Mouse (Mus musculus) liver, postnatal 0 days (tissue): Measurements from ENCODE around the gene Lcn12. TPM values are rescaled to one million over a fixed set of nuclear protein-coding genes. Genes with fewer than 3 reads are reported as not detected.

Experiments used
- ATAC-seq: fragments of 200-750 bp; cut with Nextera tagmentation; 2 replicates; pipeline ENCODE4 v1.8.0; 2017; ENCODE audit warnings: mild to moderate bottlenecking, moderate library complexity
- DNase-seq: peaks from one replicate; pipeline ENCODE4 v3.0.0-alpha.2; 2016
- H3K27ac ChIP-seq: fragments of 300-500 bp; sonication (generic); 2 replicates; pipeline ENCODE4 v1.5.1; 2014; ENCODE audit warnings: antibody characterized with exemption, moderate library complexity, mild to moderate bottlenecking, low read depth
- H3K27me3 ChIP-seq: fragments of 300-500 bp; sonication (generic); 2 replicates; pipeline ENCODE4 v1.6.1; 2014; ENCODE audit warnings: low read length, control low read depth, mixed read lengths; ENCODE audit not compliant: insufficient read depth
- H3K36me3 ChIP-seq: fragments of 300-500 bp; sonication (generic); replicated peaks from 2 replicates; pipeline ENCODE4 v1.6.1; 2014; ENCODE audit warnings: mild to moderate bottlenecking, control low read depth, low read length, moderate library complexity, mixed read lengths; ENCODE audit not compliant: insufficient read depth
- H3K4me1 ChIP-seq: fragments of 300-500 bp; sonication (generic); 2 replicates; pipeline ENCODE4 v1.6.1; 2014; ENCODE audit warnings: antibody characterized with exemption, mild to moderate bottlenecking, control low read depth; ENCODE audit not compliant: insufficient read depth
- H3K4me2 ChIP-seq: fragments of 300-500 bp; sonication (generic); 2 replicates; pipeline ENCODE4 v1.6.1; 2014; ENCODE audit warnings: low read depth, mild to moderate bottlenecking, low read length, moderate library complexity, mixed read lengths
- H3K4me3 ChIP-seq: fragments of 300-500 bp; sonication (generic); 2 replicates; pipeline ENCODE4 v1.5.1; 2014; ENCODE audit warnings: low read depth, low read length
- H3K9ac ChIP-seq: fragments of 300-500 bp; sonication (generic); replicated peaks from 2 replicates; pipeline ENCODE4 v1.6.1; 2014; ENCODE audit warnings: mild to moderate bottlenecking, moderate library complexity
- H3K9me3 ChIP-seq: fragments of 300-500 bp; sonication (generic); 2 replicates; pipeline ENCODE4 v1.6.1; 2016; ENCODE audit warnings: mild to moderate bottlenecking, control low read depth, low read length, mixed read lengths
- CTCF ChIP-seq: sonication (generic); IDR thresholded peaks from 2 replicates; pipeline ENCODE4 v1.5.1; 2016; ENCODE audit warnings: antibody characterized with exemption, low read depth
- EP300 ChIP-seq: IDR thresholded peaks from 2 replicates; pipeline ENCODE4 v1.6.1; 2016; ENCODE audit warnings: antibody characterized with exemption, low read depth, mild to moderate bottlenecking
- WGBS: fragments of 180-500 bp; shearing (Covaris S2); extraction: QIAGEN DNeasy Blood & Tissue Kit; methylation state at CpG from one replicate; pipeline ENCODE4 v1.1.7; 2014; ENCODE audit not compliant: insufficient replicate concordance; 5-methylcytosine and 5-hydroxymethylcytosine counted together
- polyA plus RNA-seq: library from polyadenylated mRNA; unstranded; fragments of >200 nt; fragmentation: Nextera tagmentation; extraction: Ambion mirVana; gene quantifications from 2 replicates; pipeline ENCODE4 v1.2.1, GENCODE M21; 2015

Lcn12 gene
- polyA plus RNA-seq, 1 experiment from 2014 or later = not detected

DNA sequence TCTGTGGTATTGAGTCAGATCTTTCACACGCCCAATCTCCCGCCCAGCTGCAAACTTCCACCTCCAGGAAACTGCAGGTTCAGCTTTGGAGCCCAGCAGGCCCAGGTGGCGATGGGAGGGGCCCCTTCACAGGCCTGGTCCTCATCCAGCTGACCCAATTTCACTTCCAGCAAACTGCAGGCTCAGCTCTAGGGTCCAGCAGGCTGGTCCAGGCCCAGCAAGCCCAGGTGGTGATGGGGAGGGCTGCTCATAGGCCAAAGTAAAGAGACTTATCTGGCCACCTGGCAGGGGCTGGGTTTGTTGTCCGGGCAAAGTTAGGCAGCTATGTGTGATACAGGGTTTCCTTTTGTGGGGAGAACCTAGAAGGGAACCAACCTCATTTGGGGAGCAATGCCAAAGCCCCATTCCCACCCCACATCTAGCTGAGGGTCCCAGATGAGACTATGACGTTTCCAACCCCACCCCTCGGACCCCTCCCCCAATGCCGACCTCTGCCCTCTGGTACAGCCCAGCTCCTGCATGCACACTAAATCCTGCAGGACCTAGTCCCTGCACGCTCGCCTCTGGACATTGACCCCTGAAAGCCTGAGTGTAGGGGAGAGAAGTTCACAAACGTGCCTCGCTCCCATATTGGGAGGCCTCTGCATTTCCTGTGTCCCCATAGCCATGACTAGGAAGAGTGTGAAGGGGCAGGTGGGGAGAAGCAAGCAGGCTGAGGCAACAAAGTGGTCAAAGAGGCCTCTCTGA lies 8.6 kb downstream of the Lcn12 start:
- DNase-seq = peak; percentile 40
- Histone ChIP-seq H3K36me3 (no peaks in the 10 kb centered on the region), H3K9me3 (no peaks in the 10 kb centered on the region), H3K27me3 (no peaks in the 10 kb centered on the region), H3K9ac (no peak overlapping the region), H3K4me3 (no peak overlapping the region), H3K27ac (peak overlapping the region; percentile 44; the same call in 1 of the 2 replicates), H3K4me2 (no peak overlapping the region), H3K4me1 (peaks cover 9% of the 10 kb centered on the region; the same call in 1 of the 2 replicates)
- peak; percentile 87 for ATAC-seq
- TF ChIP-seq CTCF (no peak), EP300 (no peak)
- 54% methylated on average over 11 of the region's 11 CpGs for WGBS

DNA sequence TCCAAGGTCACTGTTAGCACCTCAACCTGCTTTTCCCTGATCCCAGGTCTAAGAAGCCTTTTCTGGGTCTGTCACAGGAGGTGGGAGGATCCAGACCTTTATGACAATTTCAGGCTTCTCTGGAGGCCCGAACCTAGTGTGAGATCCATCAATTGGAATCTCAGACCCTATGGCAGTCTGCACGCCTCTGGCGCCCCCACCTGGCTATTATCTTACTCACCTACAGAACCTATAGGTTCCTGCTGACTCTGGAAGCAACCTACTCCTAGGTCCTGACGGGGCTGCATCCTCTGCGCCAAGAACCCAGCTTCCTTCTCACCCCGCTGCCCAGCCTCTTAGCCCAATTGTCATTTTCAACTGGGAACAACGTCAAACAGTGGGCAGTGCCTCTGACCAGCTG lies 10.7 kb downstream of the Lcn12 start:
- no peak overlapping the region for H3K4me2 ChIP-seq
- WGBS = 8% methylated on average over 7 of the region's 7 CpGs
- ATAC-seq = no peak
- H3K27ac ChIP-seq = no peak overlapping the region
- no peak overlapping the region for H3K4me3 ChIP-seq
- DNase-seq = peak; percentile 79
- H3K4me1 ChIP-seq = peaks cover 9% of the 10 kb centered on the region; the same call in 1 of the 2 replicates
- H3K36me3 ChIP-seq = no peaks in the 10 kb centered on the region
- H3K9ac ChIP-seq = no peak overlapping the region
- H3K9me3 ChIP-seq = no peaks in the 10 kb centered on the region
- H3K27me3 ChIP-seq = no peaks in the 10 kb centered on the region
- TF ChIP-seq EP300 = no peak
- TF ChIP-seq CTCF = peak; percentile 74

DNA sequence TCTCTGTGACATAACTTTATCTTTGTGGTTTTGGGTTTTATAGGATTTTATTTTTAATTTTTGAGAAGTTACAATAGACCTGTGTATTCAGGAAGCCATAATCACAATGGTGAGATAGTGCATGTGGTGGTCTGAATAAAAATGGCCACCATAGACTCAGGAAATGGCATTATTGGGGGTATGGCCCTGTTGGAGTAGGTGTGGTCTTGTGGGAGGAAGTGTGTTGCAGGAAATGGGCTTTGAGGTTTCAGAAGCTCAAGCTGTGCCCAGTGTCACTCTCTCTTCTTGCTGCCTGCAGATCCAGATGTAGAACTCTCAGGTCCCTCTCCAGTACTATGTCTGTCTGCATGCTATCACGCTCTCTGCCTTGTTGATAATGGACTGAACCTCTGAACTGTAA lies 13.2 kb downstream of the Lcn12 start:
- 71% methylated on average over 1 of the region's 1 CpGs for WGBS
- H3K36me3 ChIP-seq = no peaks in the 10 kb centered on the region
- H3K4me3 ChIP-seq = no peak overlapping the region
- no peak for TF ChIP-seq EP300
- no peak for TF ChIP-seq CTCF
- DNase-seq = no peak
- H3K9me3 ChIP-seq = no peaks in the 10 kb centered on the region
- no peak overlapping the region for H3K9ac ChIP-seq
- no peak overlapping the region for H3K27ac ChIP-seq
- H3K4me1 ChIP-seq = peaks cover 8% of the 10 kb centered on the region; the same call in 1 of the 2 replicates
- ATAC-seq = no peak
- no peak overlapping the region for H3K4me2 ChIP-seq
- H3K27me3 ChIP-seq = no peaks in the 10 kb centered on the region

DNA sequence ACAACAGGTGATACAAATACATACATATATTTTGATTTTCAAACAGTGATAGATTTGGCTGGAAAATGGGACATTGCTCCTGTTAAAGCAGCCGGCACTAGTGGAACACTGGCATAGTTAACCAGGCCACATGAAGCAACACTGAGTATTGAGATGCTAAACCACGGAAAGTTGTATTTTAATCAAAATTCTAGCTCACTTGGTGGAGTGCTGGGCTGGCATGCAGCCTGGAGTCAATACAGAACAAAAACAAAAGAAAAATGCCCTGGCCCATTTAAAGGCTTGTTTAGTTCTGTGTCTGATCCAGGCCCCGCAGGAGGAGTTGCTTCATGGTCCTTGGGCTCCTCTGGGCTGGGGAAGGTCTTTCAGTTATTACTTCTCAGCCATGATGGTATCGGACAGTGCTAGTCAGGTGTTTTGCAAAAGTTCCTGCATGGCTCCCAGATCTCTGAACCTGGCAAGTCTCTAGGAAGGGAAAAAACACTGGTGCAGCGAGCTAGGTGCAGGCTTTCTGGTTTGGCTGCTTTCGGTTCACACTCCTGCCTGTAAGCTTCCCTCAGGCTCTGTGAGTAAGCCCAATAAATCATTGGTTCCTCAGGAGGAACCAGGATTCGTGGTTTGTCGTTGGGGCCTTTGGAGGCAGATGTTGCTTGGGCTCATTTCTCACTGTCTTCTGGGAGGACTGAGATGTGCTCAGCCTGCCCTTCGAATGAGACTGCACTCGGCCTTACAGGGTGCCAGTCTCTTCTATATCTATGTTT lies 14.0 kb downstream of the Lcn12 start:
- Histone ChIP-seq H3K27ac (no peak overlapping the region), H3K27me3 (no peaks in the 10 kb centered on the region), H3K9ac (no peak overlapping the region), H3K4me1 (0 out of 2 replicates have a peak, but pooled peaks cover 2% of the 10 kb centered on the region), H3K9me3 (no peaks in the 10 kb centered on the region), H3K36me3 (no peaks in the 10 kb centered on the region), H3K4me3 (no peak overlapping the region), H3K4me2 (no peak overlapping the region)
- WGBS = 61% methylated on average over 10 of the region's 10 CpGs
- ATAC-seq = no peak
- no peak for DNase-seq
- no peak for TF ChIP-seq CTCF
- TF ChIP-seq EP300 = no peak

DNA sequence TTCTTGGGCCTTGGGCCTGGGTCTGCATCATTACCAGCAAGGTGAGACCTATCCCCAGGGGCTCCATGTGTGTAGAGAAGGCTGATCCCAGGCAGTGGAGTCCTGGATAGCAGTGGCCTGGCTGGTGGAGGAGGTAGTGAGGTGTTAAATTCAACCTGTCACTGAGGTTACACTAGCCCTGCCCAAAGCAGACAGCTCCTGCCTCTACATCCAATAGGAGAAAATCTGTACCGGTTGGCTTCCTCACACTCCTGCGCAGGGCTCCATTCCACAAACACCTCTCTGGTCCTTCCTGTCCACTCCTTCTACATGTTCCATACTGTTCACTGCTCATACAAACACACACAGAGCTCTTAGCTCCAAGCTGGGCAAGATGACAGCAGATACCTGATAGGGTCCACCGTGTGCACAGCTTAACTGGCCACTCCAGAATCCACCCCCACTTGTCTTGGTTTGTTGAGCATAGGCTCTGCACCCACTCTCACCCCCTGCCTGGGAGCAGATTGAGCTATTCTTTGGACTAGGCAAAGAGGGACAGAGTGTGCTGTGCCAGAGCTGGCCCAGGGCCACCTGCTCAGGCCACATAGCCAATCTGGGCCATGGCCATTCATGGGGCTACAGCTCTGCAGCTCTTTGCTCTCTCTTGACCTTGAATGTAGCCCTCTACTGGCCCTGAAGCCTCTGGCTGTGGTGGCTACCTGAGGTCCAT lies 15.6 kb downstream of the Lcn12 start:
- no peaks in the 10 kb centered on the region for H3K27me3 ChIP-seq
- no peaks in the 10 kb centered on the region for H3K4me1 ChIP-seq

DNA sequence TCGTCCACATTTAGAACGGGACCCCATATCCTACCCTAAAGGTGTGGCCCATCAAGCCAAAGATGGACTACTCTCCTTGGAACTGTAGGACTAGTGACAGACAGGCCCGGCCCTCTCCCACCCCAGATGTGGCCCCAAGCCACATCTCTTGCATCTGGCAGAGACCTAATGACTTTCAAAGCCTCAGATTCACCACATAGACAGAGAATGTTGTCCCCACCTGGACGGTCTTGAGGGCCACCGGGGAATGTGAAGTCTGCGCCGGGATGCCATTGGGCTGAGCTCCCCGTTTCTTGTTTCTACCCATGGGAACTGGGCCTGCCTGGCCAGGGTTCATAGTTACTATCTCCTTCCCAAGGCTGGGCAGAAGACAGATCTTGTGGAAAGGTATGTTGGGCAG lies 16.2 kb downstream of the Lcn12 start:
- Histone ChIP-seq H3K4me3 (no peak overlapping the region), H3K9me3 (no peaks in the 10 kb centered on the region), H3K27ac (no peak overlapping the region), H3K36me3 (no peaks in the 10 kb centered on the region), H3K4me1 (no peaks in the 10 kb centered on the region), H3K9ac (no peak overlapping the region), H3K4me2 (no peak overlapping the region), H3K27me3 (no peaks in the 10 kb centered on the region)
- ATAC-seq = no peak
- WGBS = 78% methylated on average over 8 of the region's 8 CpGs
- TF ChIP-seq EP300 = no peak
- TF ChIP-seq CTCF = no peak
- DNase-seq = no peak

More for the DNA sequence above, 15.6 kb downstream of the Lcn12 start:
- ATAC-seq (no peak), DNase-seq (no peak)
- Histone ChIP-seq H3K27ac (no peak overlapping the region), H3K9ac (no peak overlapping the region), H3K9me3 (no peaks in the 10 kb centered on the region), H3K4me2 (no peak overlapping the region), H3K4me3 (no peak overlapping the region), H3K36me3 (no peaks in the 10 kb centered on the region)
- WGBS = 90% methylated on average over 3 of the region's 3 CpGs
- TF ChIP-seq EP300 (no peak), CTCF (no peak)
